In the genomic region with DNA sequence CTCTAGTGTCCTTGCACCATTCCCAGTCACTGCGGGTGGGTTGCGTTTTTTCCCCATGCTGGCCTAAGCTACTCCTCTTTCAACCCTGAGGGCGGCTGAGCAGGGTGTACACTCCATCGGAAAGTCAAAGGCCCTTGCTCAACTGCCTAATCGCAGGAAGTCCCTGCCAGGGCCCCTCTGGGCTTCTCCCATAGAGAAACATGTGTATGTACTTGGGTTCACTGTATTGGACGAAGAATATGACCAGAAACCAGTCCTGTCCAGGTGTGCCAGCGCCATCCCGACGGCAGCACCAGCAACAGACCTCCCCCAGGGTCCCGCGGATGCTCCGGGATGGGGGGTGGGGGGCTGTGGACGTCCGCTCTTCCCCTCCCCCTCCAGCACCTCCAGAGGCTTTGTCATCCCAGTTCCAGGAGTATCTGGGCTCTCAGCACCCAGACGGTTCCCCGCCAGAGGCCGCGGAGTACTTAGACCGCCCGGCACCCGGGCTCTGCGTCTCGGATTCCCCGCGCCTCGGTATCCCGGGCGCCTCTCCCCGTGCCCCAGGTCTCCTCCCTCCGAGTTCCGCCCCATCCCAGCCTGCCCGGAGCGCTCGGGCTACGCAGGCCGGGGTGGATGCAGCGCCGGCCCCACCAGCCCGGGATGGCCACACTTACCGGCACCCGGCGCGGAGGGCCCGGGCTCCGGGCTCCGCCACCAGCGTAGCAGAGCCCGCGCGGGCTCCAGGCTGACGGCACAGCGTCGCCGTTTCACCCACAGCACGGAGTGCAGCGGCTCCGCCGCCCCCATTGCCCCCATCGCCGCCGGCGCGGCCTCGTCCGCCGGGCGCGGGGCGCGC, we compare ENCODE assay signal across 8 mouse cellular contexts. TPM values are rescaled to one million over a fixed set of nuclear protein-coding genes. Genes with fewer than 3 reads are reported as not detected.
DNase-seq lines count a peak whose midpoint lies in the region; ATAC-seq and TF ChIP-seq lines count a peak whose summit lies in the region.

No protein-coding gene starts in this region.

- TF ChIP-seq CTCF in ES-Bruce4 (IDR thresholded peaks at IDR 0.05; ENCODE audit: low read depth, low read length) = no peak

- peak overlapping the region; percentile 90 for H3K9ac ChIP-seq in ES-Bruce4 (ENCODE audit: low read depth, poor library complexity, severe bottlenecking)
- peak overlapping the region; percentile 81 for H3K9ac ChIP-seq in lung, embryonic 15.5 days
- H3K9ac ChIP-seq in neural tube, embryonic 15.5 days (replicated peaks) = peak overlapping the region; percentile 90

- TF ChIP-seq EP300 in ES-Bruce4 (IDR thresholded peaks at IDR 0.05; ENCODE audit: insufficient read depth, low read depth, low read length) = no peak

- H3K9me3 ChIP-seq in ES-Bruce4 (replicated peaks; ENCODE audit: control insufficient read depth, insufficient read depth, low read length, poor library complexity, severe bottlenecking) = no peaks in the 10 kb centered on the region
- no peaks in the 10 kb centered on the region for H3K9me3 ChIP-seq in lung, embryonic 15.5 days
- no peaks in the 10 kb centered on the region for H3K9me3 ChIP-seq in neural tube, embryonic 15.5 days (replicated peaks)

- H3K27me3 ChIP-seq in ES-Bruce4 (ENCODE audit: control insufficient read depth, insufficient read depth, low read length, poor library complexity, severe bottlenecking) = no peaks in the 10 kb centered on the region
- no peaks in the 10 kb centered on the region for H3K27me3 ChIP-seq in lung, embryonic 15.5 days
- H3K27me3 ChIP-seq in neural tube, embryonic 15.5 days (replicated peaks) = no peaks in the 10 kb centered on the region

- peak overlapping the region; percentile 88 for H3K4me2 ChIP-seq in lung, embryonic 15.5 days
- peak overlapping the region; percentile 89 for H3K4me2 ChIP-seq in neural tube, embryonic 15.5 days

- peaks cover 4% of the 10 kb centered on the region for H3K4me1 ChIP-seq in ES-Bruce4 (ENCODE audit: control insufficient read depth, insufficient read depth, low read length)
- peaks cover 71% of the 10 kb centered on the region for H3K4me1 ChIP-seq in lung, embryonic 15.5 days
- peaks cover 56% of the 10 kb centered on the region for H3K4me1 ChIP-seq in neural tube, embryonic 15.5 days

- peak; percentile 70 to 75 for DNase-seq in B cell, adult 2 months
- DNase-seq in cerebellum, postnatal 25 days = peak; percentile 70 to 72
- DNase-seq in heart, adult 18-20 months = peak; percentile 64 to 80
- peak; percentile 53 for DNase-seq in kidney, adult 9 months
- no peak for DNase-seq in layer of hippocampus, adult 11-12 months (ENCODE audit: low spot score)

- H3K4me3 ChIP-seq in ES-Bruce4 (ENCODE audit: low read depth, low read length) = peak overlapping the region; percentile 82
- H3K4me3 ChIP-seq in lung, embryonic 15.5 days = peak overlapping the region; percentile 69
- H3K4me3 ChIP-seq in neural tube, embryonic 15.5 days (replicated peaks) = peak overlapping the region; percentile 67

- H3K36me3 ChIP-seq in ES-Bruce4 (ENCODE audit: control insufficient read depth, insufficient read depth, low read length, poor library complexity, severe bottlenecking) = no peaks in the 10 kb centered on the region
- H3K36me3 ChIP-seq in lung, embryonic 15.5 days = no peaks in the 10 kb centered on the region
- H3K36me3 ChIP-seq in neural tube, embryonic 15.5 days = no peaks in the 10 kb centered on the region

- no peak for TF ChIP-seq POLR2A in ES-Bruce4 (IDR thresholded peaks at IDR 0.05; ENCODE audit: insufficient read depth, low read length)

- WGBS in lung, embryonic 15.5 days = under 1% methylated on average over 70 of the region's 70 CpGs
- under 1% methylated on average over 70 of the region's 70 CpGs for WGBS in neural tube, embryonic 15.5 days

- ATAC-seq in lung, embryonic 15.5 days (ENCODE audit: borderline replicate concordance, extremely low read depth, low FRiP score, low TSS enrichment) = peak; percentile 43
- peak; percentile 67 for ATAC-seq in neural tube, embryonic 15.5 days (ENCODE audit: low FRiP score)

- no peak overlapping the region for H3K27ac ChIP-seq in ES-Bruce4 (ENCODE audit: insufficient read depth, low read length)
- peak overlapping the region; percentile 80 for H3K27ac ChIP-seq in lung, embryonic 15.5 days
- peak overlapping the region; percentile 94 for H3K27ac ChIP-seq in neural tube, embryonic 15.5 days (replicated peaks)

RNA-seq across cellular contexts. Expression of a gene that starts 0.9 kb away (rescaled TPM):
- 4.2 and 5.5 TPM in 2 replicates for polyA plus RNA-seq in ES-Bruce4 (2011; ENCODE audit: insufficient read depth, insufficient read length, low read depth, missing spikeins)
- total RNA-seq in heart, adult 18-20 months (2021) = 10 to 100 TPM; 29.2 to 32.0 TPM
- 26.6 and 27.8 TPM in 2 replicates for polyA plus RNA-seq in lung, embryonic 15.5 days (2015; fragmentation: Nextera tagmentation; extraction: Ambion mirVana)
- 26.4 and 27.5 TPM in 2 replicates for polyA plus RNA-seq in neural tube, embryonic 15.5 days (2015; fragmentation: Nextera tagmentation; extraction: Ambion mirVana)

RNA-seq across cellular contexts. Expression of a gene that starts 29.2 kb away (rescaled TPM):
- polyA plus RNA-seq in ES-Bruce4 (2011; ENCODE audit: insufficient read depth, insufficient read length, low read depth, missing spikeins) = 14.1 and 16.7 TPM in 2 replicates
- 10 to 100 TPM; 25.7 to 26.0 TPM for total RNA-seq in heart, adult 18-20 months (2021)
- polyA plus RNA-seq in lung, embryonic 15.5 days (2015; fragmentation: Nextera tagmentation; extraction: Ambion mirVana) = 10.3 and 12.4 TPM in 2 replicates
- 11.0 and 14.1 TPM in 2 replicates for polyA plus RNA-seq in neural tube, embryonic 15.5 days (2015; fragmentation: Nextera tagmentation; extraction: Ambion mirVana)
